Mouse (Mus musculus) ES-Bruce4 (cell line): ENCODE measurements around the gene Nos1.

Experiments
- CTCF ChIP-seq: IDR thresholded peaks from one replicate; pipeline ENCODE4 v1.8.1; 2011; ENCODE audit warnings: low read depth, low read length
- EP300 ChIP-seq: IDR thresholded peaks from 2 replicates; pipeline ENCODE4 v1.6.1; 2011; ENCODE audit warnings: low read depth, low read length; ENCODE audit not compliant: insufficient read depth
- POLR2A ChIP-seq: IDR thresholded peaks from one replicate; pipeline ENCODE4 v1.8.1; 2011; ENCODE audit warnings: low read length; ENCODE audit not compliant: insufficient read depth

- TF ChIP-seq POLR2A, result no peak
- TF ChIP-seq CTCF, result no peak
- no peak for TF ChIP-seq EP300
Measured at GRCm38 (mm10) chr5:118005728-118006127, 224.9 kb downstream of the Nos1 start.
